Mouse (Mus musculus): ENCODE results near the gene Dynlrb1. TPM values are rescaled to one million over a fixed set of nuclear protein-coding genes. Genes with fewer than 3 reads are reported as not detected.

Dynlrb1 gene
- polyA plus RNA-seq, 1 experiment from 2014 or later = 677 TPM

DNA sequence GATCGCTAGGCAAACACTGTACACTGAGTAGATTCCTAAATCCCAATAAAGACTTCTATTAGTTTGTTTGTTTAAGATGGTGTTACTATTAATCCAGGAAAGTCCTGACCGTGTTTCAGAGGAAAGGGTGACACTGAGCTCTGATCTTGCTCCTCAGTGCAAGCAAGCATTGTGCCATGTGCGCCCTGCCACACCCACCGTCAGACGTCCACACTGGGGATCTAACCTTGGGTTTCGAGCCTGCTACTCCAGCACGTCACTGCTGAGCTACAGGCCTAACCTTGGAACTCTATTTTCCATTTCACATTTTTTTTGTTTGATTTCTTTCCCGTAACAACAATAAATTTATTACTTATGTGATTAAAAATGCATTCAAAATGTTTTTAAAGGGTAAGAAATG is 53.7 kb downstream of the Dynlrb1 start:
- H3K4me2 ChIP-seq (ENCODE audit: low read length) = no peak overlapping the region
- H3K36me3 ChIP-seq (ENCODE audit: control insufficient read depth, insufficient read depth) = peaks cover 3% of the 10 kb centered on the region; the same call in 1 of the 2 replicates
- H3K4me3 ChIP-seq (replicated peaks; ENCODE audit: low read length) = no peak overlapping the region
- no peak overlapping the region for H3K9ac ChIP-seq (replicated peaks; ENCODE audit: low read depth, low read length)
- WGBS = 95% methylated on average over 8 of the region's 8 CpGs
- ATAC-seq = no peak
- H3K27ac ChIP-seq (ENCODE audit: low read length) = no peak overlapping the region
- H3K9me3 ChIP-seq (ENCODE audit: control insufficient read depth, low read length) = no peaks in the 10 kb centered on the region
- H3K4me1 ChIP-seq (replicated peaks; ENCODE audit: control insufficient read depth, insufficient read depth, low read length) = no peaks in the 10 kb centered on the region
- H3K27me3 ChIP-seq (replicated peaks; ENCODE audit: control insufficient read depth, insufficient read depth, low read length) = no peaks in the 10 kb centered on the region

DNA sequence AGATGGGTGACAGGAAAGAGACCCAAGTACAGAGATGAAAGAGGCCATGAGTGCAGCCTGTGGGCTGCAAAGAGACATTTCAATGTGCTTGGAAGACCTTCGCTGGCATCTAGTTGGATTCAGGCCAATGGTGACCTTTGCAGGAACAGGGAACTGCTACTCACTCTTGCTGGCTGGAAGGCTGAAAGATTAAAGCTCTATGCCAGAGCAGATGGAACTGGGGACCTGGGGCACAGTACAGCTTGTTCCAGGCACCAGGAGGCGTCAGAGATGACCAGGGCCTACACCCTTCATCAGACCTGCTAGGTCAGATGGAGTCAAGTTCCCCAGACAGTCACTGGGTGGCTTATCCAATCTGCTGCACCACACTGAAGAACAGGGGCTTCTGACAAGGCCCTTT is 57.0 kb downstream of the Dynlrb1 start:
- no peaks in the 10 kb centered on the region for H3K9me3 ChIP-seq (ENCODE audit: control insufficient read depth, low read length)
- no peak overlapping the region for H3K27ac ChIP-seq (ENCODE audit: low read length)
- H3K4me3 ChIP-seq (replicated peaks; ENCODE audit: low read length) = no peak overlapping the region
- ATAC-seq = no peak
- no peak overlapping the region for H3K9ac ChIP-seq (replicated peaks; ENCODE audit: low read depth, low read length)
- no peaks in the 10 kb centered on the region for H3K4me1 ChIP-seq (replicated peaks; ENCODE audit: control insufficient read depth, insufficient read depth, low read length)
- no peak overlapping the region for H3K4me2 ChIP-seq (ENCODE audit: low read length)
- peaks cover 11% of the 10 kb centered on the region for H3K36me3 ChIP-seq (ENCODE audit: control insufficient read depth, insufficient read depth)
- no peaks in the 10 kb centered on the region for H3K27me3 ChIP-seq (replicated peaks; ENCODE audit: control insufficient read depth, insufficient read depth, low read length)
- 86% methylated on average over 2 of the region's 2 CpGs for WGBS

DNA sequence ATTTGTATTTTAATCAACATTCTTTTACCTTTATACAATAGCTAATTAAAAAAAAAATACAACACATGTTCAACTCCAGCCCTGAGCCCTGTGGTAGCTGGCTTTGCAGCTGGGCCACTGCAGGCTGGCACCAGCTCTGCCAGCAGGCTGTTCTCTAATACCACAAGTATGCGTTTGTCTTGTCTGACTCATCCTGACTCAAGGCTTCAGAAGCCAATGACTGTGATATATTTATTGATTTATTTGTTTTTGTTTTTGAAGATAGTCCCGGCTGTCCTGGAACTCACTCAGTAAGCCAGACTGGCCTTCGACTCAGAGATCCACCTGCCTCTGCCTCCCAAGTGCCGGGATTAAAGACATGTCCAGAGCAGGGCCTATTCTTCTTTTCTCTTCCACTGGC is 57.6 kb downstream of the Dynlrb1 start:
- no peak overlapping the region for H3K9ac ChIP-seq (replicated peaks; ENCODE audit: low read depth, low read length)
- WGBS = 96% methylated on average over 4 of the region's 4 CpGs
- H3K4me1 ChIP-seq (replicated peaks; ENCODE audit: control insufficient read depth, insufficient read depth, low read length) = no peaks in the 10 kb centered on the region
- H3K27me3 ChIP-seq (replicated peaks; ENCODE audit: control insufficient read depth, insufficient read depth, low read length) = no peaks in the 10 kb centered on the region
- no peak overlapping the region for H3K4me3 ChIP-seq (replicated peaks; ENCODE audit: low read length)
- H3K36me3 ChIP-seq (ENCODE audit: control insufficient read depth, insufficient read depth) = peaks cover 11% of the 10 kb centered on the region
- no peak overlapping the region for H3K4me2 ChIP-seq (ENCODE audit: low read length)
- H3K27ac ChIP-seq (ENCODE audit: low read length) = no peak overlapping the region
- no peaks in the 10 kb centered on the region for H3K9me3 ChIP-seq (ENCODE audit: control insufficient read depth, low read length)
- ATAC-seq = no peak

DNA sequence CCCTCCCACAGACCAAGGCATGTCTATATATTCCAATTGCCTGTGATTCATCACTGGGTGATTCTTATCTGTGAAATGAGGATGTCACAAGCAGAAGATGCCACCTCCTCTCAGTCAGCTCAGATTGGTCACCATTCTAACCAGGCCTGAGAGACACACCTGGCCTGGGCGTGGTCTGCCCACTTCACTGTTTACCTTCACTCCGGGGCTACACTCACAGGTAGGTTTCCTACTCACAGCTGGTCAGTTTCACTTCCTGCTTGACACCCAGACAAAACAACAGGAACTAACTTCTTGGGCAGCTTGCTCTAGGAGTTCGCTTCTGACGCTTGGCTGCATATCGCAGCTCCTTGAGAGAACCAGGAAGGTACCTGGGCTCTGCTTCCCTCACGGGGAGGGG is 59.1 kb downstream of the Dynlrb1 start:
- no peak for ATAC-seq
- WGBS = 99% methylated on average over 6 of the region's 6 CpGs
- Histone ChIP-seq H3K27me3 (replicated peaks; ENCODE audit: control insufficient read depth, insufficient read depth, low read length) (no peaks in the 10 kb centered on the region), H3K9me3 (ENCODE audit: control insufficient read depth, low read length) (no peaks in the 10 kb centered on the region), H3K36me3 (ENCODE audit: control insufficient read depth, insufficient read depth) (peaks cover 8% of the 10 kb centered on the region), H3K27ac (ENCODE audit: low read length) (no peak overlapping the region), H3K4me1 (replicated peaks; ENCODE audit: control insufficient read depth, insufficient read depth, low read length) (no peaks in the 10 kb centered on the region), H3K9ac (replicated peaks; ENCODE audit: low read depth, low read length) (no peak overlapping the region), H3K4me2 (ENCODE audit: low read length) (no peak overlapping the region), H3K4me3 (replicated peaks; ENCODE audit: low read length) (no peak overlapping the region)

- H3K27ac ChIP-seq (ENCODE audit: low read length) = no peak overlapping the region
- ATAC-seq = no peak
- H3K9me3 ChIP-seq (ENCODE audit: control insufficient read depth, low read length) = no peaks in the 10 kb centered on the region
- WGBS = 91% methylated on average over 4 of the region's 4 CpGs
- H3K9ac ChIP-seq (replicated peaks; ENCODE audit: low read depth, low read length) = no peak overlapping the region
- H3K4me1 ChIP-seq (replicated peaks; ENCODE audit: control insufficient read depth, insufficient read depth, low read length) = no peaks in the 10 kb centered on the region
- H3K4me3 ChIP-seq (replicated peaks; ENCODE audit: low read length) = no peak overlapping the region
- no peaks in the 10 kb centered on the region for H3K27me3 ChIP-seq (replicated peaks; ENCODE audit: control insufficient read depth, insufficient read depth, low read length)
- H3K36me3 ChIP-seq (ENCODE audit: control insufficient read depth, insufficient read depth) = peaks cover 8% of the 10 kb centered on the region
- H3K4me2 ChIP-seq (ENCODE audit: low read length) = no peak overlapping the region
Measured at GRCm38 (mm10) chr2:155299563-155299962, 63.2 kb downstream of the Dynlrb1 start.

Other genes with a start within 250 kb of the Dynlrb1 start
- 0.07 and 0.10 TPM in 2 replicates for gene Gm14226, start 218.3 kb upstream of the Dynlrb1 start, polyA plus RNA-seq (2015; fragmentation: Nextera tagmentation; extraction: Ambion mirVana)
- gene Ahcy, start 162.0 kb upstream of the Dynlrb1 start, polyA plus RNA-seq (2015; fragmentation: Nextera tagmentation; extraction: Ambion mirVana) = 45.1 and 47.6 TPM in 2 replicates
- 48.5 and 53.1 TPM in 2 replicates for gene Itch, start 103.0 kb upstream of the Dynlrb1 start, polyA plus RNA-seq (2015; fragmentation: Nextera tagmentation; extraction: Ambion mirVana)
- gene Map1lc3a, start 39.8 kb downstream of the Dynlrb1 start, polyA plus RNA-seq (2015; fragmentation: Nextera tagmentation; extraction: Ambion mirVana) = 343 and 425 TPM in 2 replicates
- gene Pigu, start 120.9 kb downstream of the Dynlrb1 start, polyA plus RNA-seq (2015; fragmentation: Nextera tagmentation; extraction: Ambion mirVana) = 53.4 and 60.4 TPM in 2 replicates
- gene Trp53inp2, start 144.5 kb downstream of the Dynlrb1 start, polyA plus RNA-seq (2015; fragmentation: Nextera tagmentation; extraction: Ambion mirVana) = 82.1 and 83.2 TPM in 2 replicates
- gene Ncoa6, start 237.4 kb downstream of the Dynlrb1 start, polyA plus RNA-seq (2015; fragmentation: Nextera tagmentation; extraction: Ambion mirVana) = 26.9 and 28.7 TPM in 2 replicates

All from forebrain, embryonic 16.5 days (tissue).